Mouse (Mus musculus) lung, embryonic 14.5 days (tissue): ENCODE results near the gene Ugt1a6b. TPM values are rescaled to one million over a fixed set of nuclear protein-coding genes. Genes with fewer than 3 reads are reported as not detected.

Source experiments
- ATAC-seq: fragments of 200-750 bp; cut with Nextera tagmentation; 2 replicates; pipeline ENCODE4 v1.8.0; 2017; ENCODE audit warnings: mild to moderate bottlenecking, moderate TSS enrichment, moderate library complexity; ENCODE audit not compliant: insufficient read depth
- DNase-seq: peaks from one replicate; pipeline ENCODE4 v3.0.0-alpha.2; 2015
- H3K27ac ChIP-seq: fragments of 300-500 bp; sonication (generic); 2 replicates; pipeline ENCODE4 v1.5.1; 2014; ENCODE audit warnings: low read depth, mild to moderate bottlenecking, moderate library complexity
- H3K27me3 ChIP-seq: fragments of 300-500 bp; sonication (generic); 2 replicates; pipeline ENCODE4 v1.6.1; 2014; ENCODE audit warnings: low read length, control low read depth; ENCODE audit not compliant: insufficient read depth
- H3K36me3 ChIP-seq: fragments of 300-500 bp; sonication (generic); 2 replicates; pipeline ENCODE4 v1.6.1; 2014; ENCODE audit warnings: control low read depth; ENCODE audit not compliant: insufficient read depth
- H3K4me1 ChIP-seq: fragments of 300-500 bp; sonication (generic); 2 replicates; pipeline ENCODE4 v1.6.1; 2014; ENCODE audit warnings: antibody characterized with exemption, control low read depth; ENCODE audit not compliant: insufficient read depth
- H3K4me2 ChIP-seq: fragments of 300-500 bp; sonication (generic); 2 replicates; pipeline ENCODE4 v1.6.1; 2014; ENCODE audit warnings: mild to moderate bottlenecking
- H3K4me3 ChIP-seq: fragments of 300-500 bp; sonication (generic); 2 replicates; pipeline ENCODE4 v1.5.1; 2014; ENCODE audit warnings: low read depth, low read length
- H3K9ac ChIP-seq: fragments of 300-500 bp; sonication (generic); 2 replicates; pipeline ENCODE4 v1.6.1; 2014
- H3K9me3 ChIP-seq: fragments of 300-500 bp; sonication (generic); 2 replicates; pipeline ENCODE4 v1.6.1; 2016; ENCODE audit warnings: low read depth, low read length, control low read depth
- CTCF ChIP-seq: IDR thresholded peaks from 2 replicates; pipeline ENCODE4 v1.5.1; 2016; ENCODE audit warnings: antibody characterized with exemption, low read depth
- WGBS: fragments of 180-500 bp; shearing (Covaris S2); extraction: QIAGEN DNeasy Blood & Tissue Kit; methylation state at CpG from one replicate; pipeline ENCODE4 v1.1.7; 2014; 5-methylcytosine and 5-hydroxymethylcytosine counted together
- polyA plus RNA-seq: library from polyadenylated mRNA; unstranded; fragments of >200 nt; fragmentation: Nextera tagmentation; extraction: Ambion mirVana; gene quantifications from 2 replicates; pipeline ENCODE4 v1.2.1, GENCODE M21; 2014

Gene Ugt1a6b
- polyA plus RNA-seq, 1 experiment from 2014 or later, result not detected

DNA sequence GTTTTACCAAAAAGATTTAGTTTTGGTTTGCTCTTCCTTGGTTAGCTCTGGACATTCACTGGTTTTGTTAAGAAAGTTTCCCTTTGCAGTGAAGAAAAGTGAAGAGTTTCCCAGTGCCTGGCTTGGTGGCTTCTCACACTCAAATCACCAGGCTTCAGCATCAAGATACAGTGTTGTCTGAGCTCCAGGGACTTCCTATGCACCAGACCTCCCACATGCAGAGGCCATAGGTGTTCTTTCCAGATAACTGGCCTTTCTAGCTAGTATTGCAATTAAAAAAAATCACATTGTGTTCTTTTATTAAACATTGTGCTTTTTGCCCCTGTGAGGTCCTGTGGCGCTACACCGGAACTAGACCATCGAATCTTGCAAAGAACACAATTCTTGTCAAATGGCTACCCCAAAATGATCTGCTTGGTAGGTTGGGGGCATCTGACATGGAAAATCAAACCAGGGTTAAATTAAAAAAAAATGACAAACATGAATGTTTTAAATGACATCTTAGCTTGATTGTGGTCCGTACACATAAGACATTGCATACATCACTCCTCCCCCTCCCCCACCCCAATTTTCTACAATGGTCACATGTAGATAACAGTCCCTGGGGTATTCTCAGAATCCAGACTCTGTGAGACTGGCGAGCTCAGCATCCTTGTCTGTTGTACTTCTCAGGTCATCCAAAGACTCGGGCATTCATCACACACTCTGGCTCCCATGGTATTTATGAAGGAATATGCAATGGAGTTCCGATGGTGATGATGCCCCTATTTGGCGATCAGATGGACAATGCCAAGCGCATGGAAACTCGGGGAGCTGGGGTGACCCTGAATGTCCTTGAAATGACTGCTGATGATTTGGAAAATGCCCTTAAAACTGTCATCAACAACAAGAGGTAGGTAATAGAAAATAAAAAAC is 112.7 kb downstream of the Ugt1a6b start:
- 0 out of 2 replicates have a peak, but pooled peaks have one; percentile 11 for ATAC-seq

DNA sequence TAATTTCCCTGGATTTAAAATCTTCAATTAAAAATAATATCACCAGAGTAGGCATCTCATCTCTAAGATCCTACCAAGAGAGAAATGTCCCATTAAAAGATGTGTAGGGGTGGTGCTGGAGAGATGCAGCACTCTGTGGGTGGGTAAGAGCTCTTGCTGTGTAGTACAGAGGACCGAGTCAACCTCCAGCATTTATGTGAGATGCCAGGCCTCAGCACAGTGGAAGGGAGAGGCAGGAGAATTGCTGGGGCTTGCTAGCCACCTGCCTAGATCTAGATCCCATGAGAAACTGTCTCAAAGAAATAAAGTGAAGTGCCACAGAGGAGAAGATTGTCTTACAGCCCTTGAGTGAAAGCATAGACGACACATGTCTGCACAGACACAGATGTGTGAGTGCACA is 113.5 kb downstream of the Ugt1a6b start:
- no peaks in the 10 kb centered on the region for H3K27me3 ChIP-seq
- H3K27ac ChIP-seq, result no peak overlapping the region
- no peak overlapping the region for H3K9ac ChIP-seq
- H3K4me1 ChIP-seq, result no peaks in the 10 kb centered on the region
- 61% methylated on average over 2 of the region's 2 CpGs for WGBS
- H3K4me2 ChIP-seq, result no peak overlapping the region
- H3K36me3 ChIP-seq, result no peaks in the 10 kb centered on the region
- H3K9me3 ChIP-seq, result peaks cover 58% of the 10 kb centered on the region
- no peak for ATAC-seq
- no peak for TF ChIP-seq CTCF
- H3K4me3 ChIP-seq, result no peak overlapping the region
- DNase-seq, result no peak

More for the DNA sequence above, 112.7 kb downstream of the Ugt1a6b start:
- Histone ChIP-seq H3K27me3 (no peaks in the 10 kb centered on the region), H3K9me3 (peaks cover 62% of the 10 kb centered on the region), H3K4me3 (no peak overlapping the region), H3K36me3 (no peaks in the 10 kb centered on the region), H3K27ac (no peak overlapping the region), H3K9ac (no peak overlapping the region), H3K4me2 (no peak overlapping the region), H3K4me1 (no peaks in the 10 kb centered on the region)
- DNase-seq, result peak; percentile 13
- 68% methylated on average over 10 of the region's 10 CpGs for WGBS
- TF ChIP-seq CTCF, result no peak

GRCm38 (mm10) chr1:88217144-88217543 is 114.1 kb downstream of the Ugt1a6b start:
- Histone ChIP-seq H3K9ac (no peak overlapping the region), H3K36me3 (no peaks in the 10 kb centered on the region), H3K4me3 (no peak overlapping the region), H3K4me2 (no peak overlapping the region), H3K4me1 (no peaks in the 10 kb centered on the region), H3K27me3 (no peaks in the 10 kb centered on the region), H3K9me3 (peaks cover 55% of the 10 kb centered on the region), H3K27ac (no peak overlapping the region)
- ATAC-seq (no peak), DNase-seq (peak; percentile 13)
- peak; percentile 34; the same call in 1 of the 2 replicates for TF ChIP-seq CTCF
- WGBS, result 60% methylated on average over 2 of the region's 2 CpGs

GRCm38 (mm10) chr1:88217576-88217975 is 114.5 kb downstream of the Ugt1a6b start:
- ATAC-seq (no peak), DNase-seq (no peak)
- H3K9ac ChIP-seq, result no peak overlapping the region
- H3K27me3 ChIP-seq, result no peaks in the 10 kb centered on the region
- H3K36me3 ChIP-seq, result no peaks in the 10 kb centered on the region
- TF ChIP-seq CTCF, result no peak
- no peak overlapping the region for H3K4me3 ChIP-seq
- no peaks in the 10 kb centered on the region for H3K4me1 ChIP-seq
- no peak overlapping the region for H3K27ac ChIP-seq
- no peak overlapping the region for H3K4me2 ChIP-seq
- H3K9me3 ChIP-seq, result peaks cover 53% of the 10 kb centered on the region
- WGBS, result 40% methylated on average over 3 of the region's 3 CpGs

- TF ChIP-seq CTCF, result no peak
- ATAC-seq, result no peak
- no peak overlapping the region for H3K27ac ChIP-seq
- WGBS, result 71% methylated on average over 9 of the region's 9 CpGs
- H3K4me3 ChIP-seq, result no peak overlapping the region
- H3K9me3 ChIP-seq, result peaks cover 48% of the 10 kb centered on the region
- H3K36me3 ChIP-seq, result no peaks in the 10 kb centered on the region
- no peak overlapping the region for H3K4me2 ChIP-seq
- no peak overlapping the region for H3K9ac ChIP-seq
- peak; percentile 11 for DNase-seq
- H3K27me3 ChIP-seq, result no peaks in the 10 kb centered on the region
- H3K4me1 ChIP-seq, result no peaks in the 10 kb centered on the region
Observed at GRCm38 (mm10) chr1:88218051-88218450, 115.0 kb downstream of the Ugt1a6b start.

DNA sequence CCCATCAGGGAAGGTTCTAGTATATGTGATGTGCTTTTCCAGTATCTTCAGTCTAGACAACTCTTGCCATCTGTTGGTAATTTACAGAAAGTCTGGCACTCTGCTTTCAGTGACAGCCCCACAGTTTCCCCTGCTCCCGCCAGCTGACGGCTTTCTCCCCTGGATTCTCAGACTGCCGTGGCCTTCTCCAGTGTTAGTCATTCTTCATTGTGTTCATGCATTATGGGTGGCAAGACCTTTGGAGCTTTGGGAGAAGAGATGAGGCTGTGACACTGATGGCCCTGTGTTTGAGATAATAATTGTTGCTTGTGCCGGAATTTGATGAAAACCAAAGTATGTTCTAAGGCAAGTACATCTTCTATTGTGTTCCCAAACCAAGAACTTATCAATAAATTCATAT is 115.5 kb downstream of the Ugt1a6b start:
- WGBS, result 49% methylated on average over 4 of the region's 4 CpGs
- Histone ChIP-seq H3K9ac (no peak overlapping the region), H3K4me2 (no peak overlapping the region), H3K27ac (no peak overlapping the region), H3K27me3 (no peaks in the 10 kb centered on the region), H3K4me3 (no peak overlapping the region), H3K4me1 (no peaks in the 10 kb centered on the region), H3K36me3 (no peaks in the 10 kb centered on the region), H3K9me3 (peaks cover 43% of the 10 kb centered on the region)
- TF ChIP-seq CTCF, result no peak
- no peak for ATAC-seq
- no peak for DNase-seq

DNA sequence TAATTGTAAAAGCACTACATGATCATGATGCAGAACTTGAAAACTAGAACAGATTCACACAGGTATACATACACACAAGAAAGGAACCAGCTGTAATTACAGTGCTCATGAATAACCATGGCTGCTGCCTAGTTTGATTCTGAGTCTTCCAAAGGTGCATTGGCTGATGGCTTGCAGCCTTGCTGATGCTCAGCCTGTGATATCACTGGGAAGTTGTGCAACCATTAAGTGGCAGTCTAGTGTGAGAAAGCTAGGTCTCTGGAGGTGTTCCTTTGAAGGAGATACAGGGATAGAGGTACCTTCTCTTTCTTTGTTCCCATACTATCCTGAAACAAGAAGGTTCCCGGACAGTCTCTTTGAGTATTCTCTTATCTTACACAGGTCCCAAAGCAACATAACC is 116.0 kb downstream of the Ugt1a6b start:
- H3K36me3 ChIP-seq, result no peaks in the 10 kb centered on the region
- H3K4me3 ChIP-seq, result no peak overlapping the region
- 18% methylated on average over 1 of the region's 1 CpGs for WGBS
- peak; percentile 8 for DNase-seq
- H3K27me3 ChIP-seq, result no peaks in the 10 kb centered on the region
- H3K27ac ChIP-seq, result no peak overlapping the region
- H3K9ac ChIP-seq, result no peak overlapping the region
- no peak for TF ChIP-seq CTCF
- no peak for ATAC-seq
- peaks cover 38% of the 10 kb centered on the region for H3K9me3 ChIP-seq
- H3K4me1 ChIP-seq, result no peaks in the 10 kb centered on the region
- H3K4me2 ChIP-seq, result no peak overlapping the region
